13 mouse cellular contexts compared by ENCODE assay signal in genomic region chr6:121328417-121328884, GRCm38 (mm10). TPM values are rescaled to one million over a fixed set of nuclear protein-coding genes. Genes with fewer than 3 reads are reported as not detected.
DNase-seq lines count a peak whose midpoint lies in the region; ATAC-seq and TF ChIP-seq lines count a peak whose summit lies in the region.
"Had no signal": no experiment of that assay in that cellular context is flagged by ENCODE, and none has a peak within 500 bp of the region (broad histone marks: within the 10 kb centered on the region; RNA-seq: fewer than 3 reads in every experiment).

No protein-coding gene starts in this region.

- no peak for TF ChIP-seq POLR2A in thymus, adult 2 months (IDR thresholded peaks at IDR 0.05; ENCODE audit: control insufficient read depth, extremely low read depth, insufficient read depth, low read length, poor library complexity)

- no peaks in the 10 kb centered on the region for H3K9me3 ChIP-seq in forebrain, embryonic 10.5 days
- no peaks in the 10 kb centered on the region for H3K9me3 ChIP-seq in forebrain, embryonic 11.5 days (ENCODE audit: control insufficient read depth, low read length)
- H3K9me3 ChIP-seq in hindbrain, embryonic 16.5 days (ENCODE audit: control insufficient read depth, low read length): no peaks in the 10 kb centered on the region
- H3K9me3 ChIP-seq: G1E; midbrain, embryonic 12.5 days; neural tube, embryonic 15.5 days had no signal

- peaks cover 20% of the 10 kb centered on the region; the same call in 1 of the 2 replicates for H3K27me3 ChIP-seq in forebrain, embryonic 10.5 days (ENCODE audit: poor library complexity, severe bottlenecking)
- no peaks in the 10 kb centered on the region for H3K27me3 ChIP-seq in forebrain, embryonic 11.5 days (ENCODE audit: control insufficient read depth, insufficient read depth, low read length)
- no peaks in the 10 kb centered on the region for H3K27me3 ChIP-seq in thymus, adult 2 months (ENCODE audit: control insufficient read depth, insufficient read depth, low read length)
- no peaks in the 10 kb centered on the region for H3K27me3 ChIP-seq in hindbrain, embryonic 16.5 days (replicated peaks; ENCODE audit: control insufficient read depth, insufficient read depth, low read length)
- H3K27me3 ChIP-seq: midbrain, embryonic 12.5 days; neural tube, embryonic 15.5 days had no signal

- no peak for ATAC-seq in forebrain, embryonic 11.5 days (replicated peaks; ENCODE audit: low FRiP score)
- ATAC-seq in hindbrain, embryonic 16.5 days: peak; percentile 67

- H3K4me3 ChIP-seq in forebrain, embryonic 10.5 days: no peak overlapping the region
- H3K4me3 ChIP-seq in forebrain, embryonic 11.5 days (ENCODE audit: low read depth, low read length): no peak overlapping the region
- no peak overlapping the region for H3K4me3 ChIP-seq in thymus, adult 2 months (ENCODE audit: control insufficient read depth, insufficient read depth, low read length)
- no peak overlapping the region for H3K4me3 ChIP-seq in hindbrain, embryonic 16.5 days (ENCODE audit: low read length)
- H3K4me3 ChIP-seq: midbrain, embryonic 12.5 days; neural tube, embryonic 15.5 days had no signal

- H3K36me3 ChIP-seq in forebrain, embryonic 10.5 days (replicated peaks): no peaks in the 10 kb centered on the region
- H3K36me3 ChIP-seq in forebrain, embryonic 11.5 days (ENCODE audit: control insufficient read depth, insufficient read depth, low read length): no peaks in the 10 kb centered on the region
- no peaks in the 10 kb centered on the region for H3K36me3 ChIP-seq in thymus, adult 2 months (ENCODE audit: control insufficient read depth, insufficient read depth, low read length)
- no peaks in the 10 kb centered on the region for H3K36me3 ChIP-seq in hindbrain, embryonic 16.5 days (ENCODE audit: control insufficient read depth, insufficient read depth, low read length)
- H3K36me3 ChIP-seq: G1E; midbrain, embryonic 12.5 days; neural tube, embryonic 15.5 days had no signal

- TF ChIP-seq CTCF in thymus, adult 2 months (IDR thresholded peaks at IDR 0.05; ENCODE audit: borderline replicate concordance, control insufficient read depth, extremely low read depth, insufficient read depth, low read length, poor library complexity): no peak

- H3K27ac ChIP-seq in forebrain, embryonic 10.5 days: 0 out of 2 replicates have a peak overlapping the region, but pooled peaks have one; percentile 35
- no peak overlapping the region for H3K27ac ChIP-seq in forebrain, embryonic 11.5 days (ENCODE audit: low read depth, low read length)
- no peak overlapping the region for H3K27ac ChIP-seq in thymus, adult 2 months (ENCODE audit: control insufficient read depth, insufficient read depth, low read length)
- 0 out of 2 replicates have a peak overlapping the region, but pooled peaks have one; percentile 29 for H3K27ac ChIP-seq in hindbrain, embryonic 16.5 days (ENCODE audit: low read depth, low read length)
- H3K27ac ChIP-seq: midbrain, embryonic 12.5 days; neural tube, embryonic 15.5 days had no signal

- DNase-seq in forebrain, embryonic 10.5 days (ENCODE audit: extremely low spot score, low spot score): no peak
- no peak for DNase-seq in forebrain, embryonic 11.5 days (ENCODE audit: low spot score)
- DNase-seq in thymus, postnatal 25 days: peak; percentile 44
- no peak for DNase-seq in thymus, adult 2 months
- DNase-seq in thymus, postnatal 4 days: peak; percentile 65
- no peak for DNase-seq in neural tube, embryonic 10.5 days (ENCODE audit: extremely low spot score, low spot score)
- no peak for DNase-seq in adrenal gland, postnatal 36 days
- DNase-seq: lung, embryonic 14.5 days had no signal

- no peak overlapping the region for H3K4me2 ChIP-seq in forebrain, embryonic 11.5 days (ENCODE audit: low read depth, low read length, severe bottlenecking)
- no peak overlapping the region for H3K4me2 ChIP-seq in hindbrain, embryonic 16.5 days (ENCODE audit: low read length)
- H3K4me2 ChIP-seq: lung, embryonic 14.5 days; midbrain, embryonic 12.5 days; neural tube, embryonic 15.5 days had no signal

- no peak overlapping the region for H3K9ac ChIP-seq in forebrain, embryonic 11.5 days (ENCODE audit: low read length)
- H3K9ac ChIP-seq in hindbrain, embryonic 16.5 days (ENCODE audit: low read depth, low read length): no peak overlapping the region
- H3K9ac ChIP-seq: lung, embryonic 14.5 days; midbrain, embryonic 12.5 days; neural tube, embryonic 15.5 days had no signal

- peaks cover 42% of the 10 kb centered on the region for H3K4me1 ChIP-seq in forebrain, embryonic 10.5 days
- H3K4me1 ChIP-seq in forebrain, embryonic 11.5 days (replicated peaks; ENCODE audit: control insufficient read depth, insufficient read depth, low read length): peaks cover 3% of the 10 kb centered on the region; the same call in 1 of the 2 replicates
- peaks cover 9% of the 10 kb centered on the region for H3K4me1 ChIP-seq in thymus, adult 2 months (replicated peaks; ENCODE audit: control insufficient read depth, insufficient read depth, low read length)
- peaks cover 10% of the 10 kb centered on the region for H3K4me1 ChIP-seq in hindbrain, embryonic 16.5 days (ENCODE audit: control insufficient read depth, insufficient read depth, low read depth, low read length)

- WGBS in forebrain, embryonic 10.5 days: 54% methylated on average over 9 of the region's 9 CpGs
- 64% methylated on average over 9 of the region's 9 CpGs for WGBS in forebrain, embryonic 11.5 days
- 93% methylated on average over 9 of the region's 9 CpGs for whole genome bisulfite sequencing in thymus, adult 2 months
- WGBS in hindbrain, embryonic 16.5 days: 32% methylated on average over 9 of the region's 9 CpGs

RNA-seq across cellular contexts. Expression of gene Slc6a12, which starts 14.4 kb away (rescaled TPM):
- 0.19 TPM in 1 of 2 replicates, not detected in the other for polyA plus RNA-seq in forebrain, embryonic 10.5 days (2016; fragmentation: Nextera tagmentation; extraction: Ambion mirVana)
- polyA plus RNA-seq in forebrain, embryonic 11.5 days (2014; fragmentation: Nextera tagmentation; extraction: Ambion mirVana): 0.15 TPM in 1 of 2 replicates, not detected in the other
- 0.43 and 0.70 TPM in 2 replicates for polyA plus RNA-seq in thymus, adult 2 months (2012; rRNA removed)
- polyA plus RNA-seq in hindbrain, embryonic 16.5 days (2015; fragmentation: Nextera tagmentation; extraction: Ambion mirVana): 2.4 and 2.5 TPM in 2 replicates
- under 1 TPM; 0.63 to 0.66 TPM for total RNA-seq in adrenal gland, postnatal 36 days (2021)
- total RNA-seq: G1E had no signal
- polyA plus RNA-seq: G1E; heart, postnatal 0 days; lung, embryonic 14.5 days had no signal

RNA-seq across cellular contexts. Expression of gene Slc6a13, which starts 28.4 kb away (rescaled TPM):
- 1.5 and 2.4 TPM in 2 replicates for polyA plus RNA-seq in forebrain, embryonic 10.5 days (2016; fragmentation: Nextera tagmentation; extraction: Ambion mirVana)
- polyA plus RNA-seq in forebrain, embryonic 11.5 days (2014; fragmentation: Nextera tagmentation; extraction: Ambion mirVana): 1.2 and 1.3 TPM in 2 replicates
- 1.9 and 2.4 TPM in 2 replicates for polyA plus RNA-seq in thymus, adult 2 months (2012; rRNA removed)
- 55.2 and 61.7 TPM in 2 replicates for polyA plus RNA-seq in hindbrain, embryonic 16.5 days (2015; fragmentation: Nextera tagmentation; extraction: Ambion mirVana)
- 1 to 10 TPM in 1 of 2 experiments, under 1 TPM in 1; 0.59 to 1.8 TPM for total RNA-seq in adrenal gland, postnatal 36 days (2021)

Comparison
In these comparisons a context has a peak if more than half of its experiments do, and no peak if none do; other contexts are left out.
1. DNase-seq: peak in thymus, postnatal 25 days (single experiment) and thymus, postnatal 4 days (single experiment); none in forebrain, embryonic 10.5 days (single experiment), forebrain, embryonic 11.5 days (single experiment), thymus, adult 2 months (single experiment), neural tube, embryonic 10.5 days (single experiment) and adrenal gland, postnatal 36 days (0 of 2).
2. H3K27ac ChIP-seq: peak in forebrain, embryonic 10.5 days (single experiment) and hindbrain, embryonic 16.5 days (single experiment); none in forebrain, embryonic 11.5 days (single experiment) and thymus, adult 2 months (single experiment).
3. RNA of gene Slc6a13, which starts 28.4 kb away (polyA plus RNA-seq): 55.2 to 61.7 TPM in hindbrain, embryonic 16.5 days; 1.5 to 2.4 TPM in forebrain, embryonic 10.5 days, 1.9 to 2.4 TPM in thymus, adult 2 months and 1.2 to 1.3 TPM in forebrain, embryonic 11.5 days; every median in the first group is over 10 times any median in the second.